In genomic region chr2:113534489-113534888, GRCm38 (mm10) we compare ENCODE assay signal across 9 mouse cellular contexts.
DNase-seq lines count a peak whose midpoint lies in the region; TF ChIP-seq lines count a peak whose summit lies in the region.
"Had no signal": no experiment of that assay in that cellular context is flagged by ENCODE, and none has a peak within 500 bp of the region (broad histone marks: within the 10 kb centered on the region; RNA-seq: fewer than 3 reads in every experiment).

No protein-coding gene starts in this region.

- 11% methylated on average over 6 of the region's 6 CpGs for WGBS in lung, adult 2 months

- peaks cover 6% of the 10 kb centered on the region for H3K4me1 ChIP-seq in lung, adult 2 months (ENCODE audit: control insufficient read depth, insufficient read depth, low read length)

- no peak overlapping the region for H3K4me3 ChIP-seq in lung, adult 2 months (replicated peaks; ENCODE audit: extremely low read depth, low read depth, low read length)

- no peak for TF ChIP-seq POLR2A in lung, adult 2 months (IDR thresholded peaks at IDR 0.05; ENCODE audit: borderline replicate concordance, extremely low read depth, low read depth, low read length)

- TF ChIP-seq CTCF in lung, adult 2 months (IDR thresholded peaks at IDR 0.05; ENCODE audit: insufficient read depth, low read length): no peak

- DNase-seq in ovary, adult 18-20 months (ENCODE audit: low spot score): peak; percentile 87
- no peak for DNase-seq in ovary, postnatal 14 days (ENCODE audit: low spot score)
- peak; percentile 74 to 84 for DNase-seq in adrenal gland, postnatal 36 days
- peak; percentile 69 for DNase-seq in lung, adult 2 months
- peak; percentile 64 for DNase-seq in testis, postnatal 14 days (ENCODE audit: low spot score)
- no peak for DNase-seq in embryo, embryonic 10 days (ENCODE audit: low spot score)
- no peak for DNase-seq in thymus, postnatal 0 days (ENCODE audit: low spot score)
- DNase-seq: embryo, embryonic 11 days; thymus, postnatal 14 days had no signal

Comparison
In these comparisons a context has a peak if more than half of its experiments do, and no peak if none do; other contexts are left out.
1. DNase-seq: peak in ovary, adult 18-20 months (single experiment), adrenal gland, postnatal 36 days (2 of 2), lung, adult 2 months (single experiment) and testis, postnatal 14 days (single experiment); none in ovary, postnatal 14 days (single experiment), embryo, embryonic 10 days (single experiment) and thymus, postnatal 0 days (single experiment).